Mouse (Mus musculus): ENCODE data around the gene Wipf3.
A peak's percentile ranks its signal among the peaks of the same experiment; 100 is the strongest.

Gene Wipf3

DNA sequence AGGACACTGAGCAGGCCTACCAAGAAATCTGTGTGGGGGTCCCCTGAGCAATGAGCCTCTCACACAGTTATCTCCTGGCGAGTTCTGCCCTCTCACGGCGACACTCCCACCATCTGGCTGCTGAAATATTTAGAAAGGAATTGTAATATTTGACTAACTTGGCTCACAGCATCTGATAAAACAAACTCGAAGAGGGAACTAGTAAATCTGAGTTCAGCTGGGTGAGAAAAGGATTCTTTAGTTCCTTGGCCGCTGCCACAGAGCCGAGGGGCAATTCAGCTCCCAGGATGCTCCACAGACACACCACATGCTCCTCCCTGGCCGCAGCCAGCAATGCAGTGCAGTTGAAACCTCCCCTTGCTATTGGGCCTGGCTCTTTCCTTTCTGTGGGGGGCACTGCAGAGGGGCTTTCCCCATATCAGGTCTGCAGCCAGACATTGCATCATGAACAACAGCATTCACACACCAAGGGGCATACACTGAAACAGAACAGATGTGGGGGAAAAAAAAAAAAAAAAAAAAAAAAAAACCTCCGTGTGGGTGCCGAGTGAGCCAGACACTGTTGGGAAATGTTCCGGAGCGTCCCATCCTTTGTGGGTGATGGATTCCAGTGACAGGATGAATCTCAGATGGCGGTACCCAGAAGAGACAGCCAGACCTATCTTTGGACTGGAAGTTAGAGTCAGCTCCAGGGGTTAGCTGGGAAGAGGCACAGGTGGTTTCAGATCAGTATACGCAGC, 3.6 kb downstream of the Wipf3 start:
- DNase-seq, result peak in 1 of 2 experiments; percentile 39

DNA sequence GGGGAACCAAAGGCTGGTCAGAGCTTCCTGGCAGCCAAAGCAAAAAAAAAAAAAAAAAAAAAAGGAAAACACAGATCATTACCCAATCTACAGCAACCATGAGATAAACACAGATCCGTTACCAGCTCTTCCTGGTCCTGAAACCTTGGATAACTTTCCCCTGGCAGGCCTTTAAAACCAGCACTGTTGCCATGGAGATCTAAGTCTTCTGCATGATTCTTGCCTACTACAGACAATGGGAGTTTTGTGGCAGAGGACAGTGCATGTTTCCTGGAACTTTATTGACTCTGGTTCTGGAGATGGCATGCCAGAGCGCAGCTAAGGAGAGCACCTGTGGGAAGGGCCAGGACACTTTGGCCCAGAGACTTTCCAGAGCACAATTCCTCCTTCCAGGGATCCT, 4.8 kb downstream of the Wipf3 start:
- DNase-seq, result no peak

DNA sequence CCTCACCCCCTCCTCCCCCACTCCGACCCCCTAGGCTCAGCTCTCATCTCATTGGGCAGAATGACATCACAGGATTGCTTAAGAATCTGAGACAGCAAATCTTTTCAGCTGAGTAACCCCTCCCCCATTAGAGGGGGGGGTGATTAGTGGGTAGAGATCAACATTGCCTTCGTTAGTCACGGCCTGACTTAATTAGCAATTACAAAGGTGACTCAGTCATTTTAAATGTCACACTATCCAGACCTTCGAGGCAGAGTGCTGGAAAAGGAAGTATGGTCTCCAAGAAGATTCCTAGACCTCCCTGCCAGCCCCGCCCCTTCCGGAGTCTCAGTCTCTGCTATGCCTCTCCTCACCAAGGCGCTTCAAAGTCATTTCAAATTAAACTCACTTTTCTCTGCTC, 6.3 kb downstream of the Wipf3 start:
- no peak for DNase-seq

DNA sequence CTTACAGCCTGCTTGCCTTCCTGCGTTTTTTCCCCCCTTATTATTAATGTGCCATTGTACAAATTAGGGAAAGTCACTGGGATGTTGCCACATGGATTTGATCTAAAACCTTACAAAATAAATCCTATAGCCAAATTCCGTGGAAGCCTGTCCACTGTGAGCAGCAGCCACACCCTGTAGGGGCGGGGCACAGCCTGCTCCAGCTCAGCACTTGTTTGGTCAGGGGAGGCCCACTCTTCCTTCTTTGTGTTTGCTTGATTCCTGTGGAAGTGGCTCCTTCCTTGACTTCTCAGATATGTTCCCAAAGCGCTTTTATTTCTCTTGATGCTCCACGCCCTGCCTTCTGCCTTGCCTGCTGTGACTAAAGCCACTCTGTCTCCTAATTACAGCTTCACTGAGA, 6.9 kb downstream of the Wipf3 start:
- no peak for DNase-seq

DNA sequence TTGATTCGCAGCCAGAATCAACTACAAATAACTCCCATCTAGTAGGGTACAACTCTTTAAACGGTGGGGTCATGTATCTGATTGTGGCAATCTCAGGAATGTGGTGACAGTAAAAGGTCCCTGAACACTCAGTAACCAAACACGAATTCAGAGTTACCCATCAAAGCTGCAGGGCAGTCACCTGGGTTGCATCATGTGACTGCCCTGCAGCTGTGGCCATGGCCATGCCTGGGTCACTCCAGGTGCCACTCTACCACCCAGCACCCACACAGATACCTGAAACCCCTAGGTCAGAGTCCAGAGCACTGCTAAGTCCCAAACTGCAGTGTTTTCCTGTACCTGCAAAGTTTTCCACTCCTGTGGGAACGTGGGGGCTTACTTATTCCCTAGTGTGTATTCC, 9.1 kb downstream of the Wipf3 start:
- DNase-seq, result no peak

DNA sequence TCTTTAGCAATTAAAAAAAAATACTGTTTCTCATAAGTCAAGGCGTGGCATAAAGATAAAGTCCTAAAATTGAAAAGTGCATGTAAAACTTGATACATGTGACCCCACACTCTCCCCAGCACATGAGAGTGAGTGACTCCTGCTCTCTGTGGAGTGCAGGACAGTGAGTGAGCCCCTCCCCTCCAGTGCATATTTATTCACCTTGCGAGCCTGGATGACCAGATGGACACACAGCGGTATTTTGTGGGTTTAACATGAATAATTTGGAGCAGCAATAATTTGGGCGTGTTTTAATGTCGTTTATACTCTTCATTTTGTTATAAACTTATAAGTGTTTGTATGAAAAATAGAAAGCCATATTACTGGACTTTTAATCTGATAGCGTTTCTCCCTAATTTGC, 11.3 kb downstream of the Wipf3 start:
- DNase-seq, result peak in 1 of 2 experiments; percentile 65

DNA sequence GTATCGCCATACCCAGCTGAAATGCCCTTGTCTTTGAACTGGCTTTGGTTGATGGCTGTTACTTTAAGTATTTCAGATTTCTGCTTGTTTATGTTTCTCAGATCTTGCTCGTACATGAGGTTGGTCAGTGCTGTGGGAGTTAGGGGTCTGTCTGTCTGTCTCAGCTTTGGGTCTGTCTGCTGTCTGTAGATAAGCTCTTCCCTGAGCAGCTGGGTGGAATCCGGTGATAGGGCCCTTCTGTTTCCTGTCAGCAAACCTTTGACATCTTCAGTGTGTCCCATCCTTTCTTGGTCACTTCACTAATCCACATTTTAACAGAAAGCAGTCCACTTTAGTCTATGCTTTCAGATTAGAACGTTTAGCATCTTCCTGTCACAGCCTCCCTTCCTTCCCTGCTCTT, 14.3 kb downstream of the Wipf3 start:
- DNase-seq, result no peak

DNA sequence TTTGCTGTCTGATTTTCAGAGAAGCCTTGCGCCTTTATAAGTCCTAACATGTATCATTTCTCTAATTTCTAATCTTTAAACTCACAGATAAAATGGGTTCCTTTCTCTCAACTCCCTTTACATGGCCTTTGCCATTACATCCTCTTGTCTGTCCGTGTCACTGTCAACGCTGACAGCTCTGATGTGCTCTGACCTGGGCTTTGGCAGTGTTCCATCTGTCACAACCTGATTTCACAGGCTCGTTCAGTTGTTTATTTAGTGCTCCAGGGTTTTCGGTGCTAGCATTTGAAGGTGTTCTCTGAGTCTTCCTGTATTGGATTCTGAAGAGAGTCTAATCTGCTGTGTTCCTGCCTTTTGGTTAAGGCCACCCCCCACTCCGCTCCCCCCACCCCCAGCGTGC, 14.7 kb downstream of the Wipf3 start:
- no peak for DNase-seq

DNA sequence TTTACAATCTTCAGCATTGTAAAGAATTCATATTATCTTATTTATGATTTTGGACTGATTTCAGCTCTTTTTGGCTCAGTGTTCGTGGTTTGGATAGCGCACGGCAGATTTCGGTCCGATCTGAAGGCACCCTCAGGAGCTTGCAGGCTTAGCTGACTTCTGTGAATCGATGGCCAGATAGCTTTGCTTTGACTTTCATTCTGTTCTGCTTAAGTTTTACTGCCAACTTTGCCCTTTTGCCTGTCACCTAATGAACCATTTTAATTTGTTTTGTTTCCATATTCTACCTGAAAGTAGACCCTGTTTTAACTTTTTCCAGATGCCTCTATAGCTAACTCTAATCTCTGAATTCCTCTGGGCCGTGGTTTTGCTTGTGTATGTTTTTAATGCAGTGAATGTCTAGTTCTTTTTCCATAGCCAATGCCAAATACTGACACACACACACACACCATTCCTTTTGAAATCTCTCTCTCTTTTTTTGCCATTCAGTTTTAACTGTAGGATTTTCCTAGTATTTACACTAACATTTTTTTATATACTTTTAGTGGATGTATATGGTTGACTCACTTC, 15.9 kb downstream of the Wipf3 start:
- peak in 1 of 2 experiments; percentile 12 for DNase-seq

DNA sequence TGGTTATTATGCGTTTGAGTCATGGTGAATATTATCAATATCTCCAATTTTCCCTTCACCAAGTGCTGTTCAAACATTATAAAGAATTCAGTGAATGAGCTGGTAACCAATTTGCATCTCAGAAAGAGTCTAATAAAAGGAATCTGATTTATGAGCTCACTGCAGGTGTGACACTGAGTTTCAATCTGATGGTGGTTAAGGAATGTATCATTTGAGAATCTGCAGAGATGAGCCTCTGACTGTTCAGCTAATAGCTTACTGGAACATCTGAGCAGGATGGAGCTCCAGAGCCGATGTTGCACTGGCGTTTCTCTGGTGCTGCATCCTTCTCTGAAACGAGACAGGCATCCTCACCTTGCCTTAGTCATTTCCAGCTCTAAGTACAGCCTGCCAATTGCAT, 17.9 kb downstream of the Wipf3 start:
- no peak for DNase-seq

DNA sequence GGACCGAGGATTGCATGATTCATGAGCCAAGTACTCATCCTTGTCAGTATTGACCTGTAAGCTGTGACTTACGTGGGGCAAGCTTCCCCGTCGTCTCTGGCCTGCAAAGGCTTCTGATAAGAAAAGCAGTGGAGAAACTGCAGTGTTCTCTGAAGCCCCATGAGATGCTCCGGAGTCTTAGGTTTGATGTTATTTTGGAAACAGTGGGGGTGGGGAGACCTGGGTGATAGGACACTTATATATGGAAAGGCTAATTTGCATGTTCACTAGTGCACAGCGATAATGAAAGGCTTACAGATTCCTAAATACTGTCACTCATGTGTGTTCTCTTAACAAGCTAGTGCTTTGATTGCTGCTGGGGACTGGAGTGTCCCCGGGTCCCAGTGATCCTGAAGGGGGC, 30.3 kb downstream of the Wipf3 start:
- DNase-seq, result no peak

DNA sequence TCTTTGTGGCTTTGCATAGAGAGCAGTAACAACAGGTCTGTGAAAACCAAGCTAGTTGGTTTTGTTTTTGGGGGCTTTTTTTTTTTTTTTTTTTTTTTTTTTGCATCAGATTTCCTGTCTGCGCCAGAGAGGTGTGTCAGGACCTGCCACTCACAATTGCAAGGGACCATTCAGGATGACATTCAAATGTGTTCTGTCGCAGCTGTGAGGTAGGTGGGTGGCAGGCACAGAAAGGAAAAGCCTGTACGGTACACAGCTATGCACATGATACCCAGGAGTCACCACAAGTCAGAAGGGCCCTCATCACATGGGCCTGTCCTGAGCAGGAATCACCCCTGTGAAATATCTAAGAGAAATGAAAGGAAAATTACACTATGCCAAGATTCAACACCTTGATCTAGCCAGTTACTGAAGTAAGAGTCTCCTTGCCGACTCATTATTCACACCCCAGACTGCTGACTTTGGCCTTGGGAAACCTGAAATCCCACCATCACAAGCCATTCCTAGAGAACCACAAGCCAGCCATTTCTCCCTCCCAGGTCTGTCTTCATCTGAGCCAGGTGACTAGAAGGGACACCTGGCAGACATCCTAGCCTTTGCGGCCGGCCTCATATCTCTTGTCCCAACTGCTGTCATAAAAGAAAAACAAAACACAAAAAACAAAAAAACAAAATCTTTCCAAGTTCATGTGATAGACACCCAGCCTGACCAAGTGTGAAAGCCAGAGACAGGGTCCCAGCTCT, 30.9 kb downstream of the Wipf3 start:
- DNase-seq, result peak; percentile 56 to 66

DNA sequence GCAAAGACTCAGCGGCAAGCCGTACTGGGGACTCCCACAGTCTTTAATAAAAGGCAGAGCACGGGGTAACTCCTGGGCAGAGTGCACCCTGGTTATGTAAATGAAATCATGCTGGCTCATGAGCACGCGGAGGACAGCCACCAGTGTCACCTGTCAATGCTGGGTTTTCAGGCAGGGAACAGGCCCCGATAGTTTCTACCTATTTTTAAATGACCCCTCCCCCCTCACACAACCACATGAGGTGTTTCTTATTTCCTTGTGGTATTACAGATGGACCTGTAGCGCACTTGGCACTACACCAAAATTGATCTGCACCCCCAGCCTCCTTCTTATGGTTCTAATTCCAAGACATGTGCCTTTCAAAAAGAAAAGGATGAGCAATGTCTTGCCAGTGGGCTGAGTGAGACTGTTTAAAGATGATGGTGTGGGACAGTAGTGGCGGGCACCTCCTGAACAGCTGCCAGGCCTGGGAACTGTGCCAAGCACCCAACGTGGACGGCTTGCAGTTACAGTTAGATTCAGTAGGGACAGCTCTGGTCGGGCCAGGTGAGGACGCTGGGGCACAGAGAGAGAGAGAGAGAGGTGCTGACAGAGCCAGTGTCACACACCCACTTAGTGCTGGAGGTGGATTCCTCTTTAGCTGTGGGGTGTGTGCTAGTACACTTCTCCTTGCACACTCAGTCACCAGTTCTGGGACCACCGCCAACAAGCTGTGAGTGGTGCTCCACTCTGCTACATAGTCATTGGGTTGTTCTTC, 31.7 kb downstream of the Wipf3 start:
- DNase-seq, result peak; percentile 73 to 76

DNA sequence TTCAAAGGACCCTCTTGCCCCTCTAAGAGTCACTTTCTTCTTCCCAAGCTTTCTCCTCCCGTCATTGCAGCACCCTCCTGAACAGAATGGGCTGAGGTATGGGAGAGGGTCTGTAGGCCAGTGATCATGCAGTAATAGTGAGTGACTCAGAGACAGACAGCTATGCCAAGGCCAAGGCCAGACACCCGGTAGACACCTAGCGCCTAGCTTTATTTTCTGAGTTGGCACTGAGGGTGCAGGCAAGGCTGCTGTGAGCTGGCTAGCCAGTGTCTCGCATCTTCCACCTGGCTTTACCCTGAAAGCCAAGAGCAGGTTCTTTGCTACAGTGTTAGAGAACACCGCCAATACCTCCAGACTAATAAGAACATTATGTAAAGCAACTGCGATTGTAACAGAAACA, 33.4 kb downstream of the Wipf3 start:
- peak in 1 of 2 experiments; percentile 62 for DNase-seq

DNA sequence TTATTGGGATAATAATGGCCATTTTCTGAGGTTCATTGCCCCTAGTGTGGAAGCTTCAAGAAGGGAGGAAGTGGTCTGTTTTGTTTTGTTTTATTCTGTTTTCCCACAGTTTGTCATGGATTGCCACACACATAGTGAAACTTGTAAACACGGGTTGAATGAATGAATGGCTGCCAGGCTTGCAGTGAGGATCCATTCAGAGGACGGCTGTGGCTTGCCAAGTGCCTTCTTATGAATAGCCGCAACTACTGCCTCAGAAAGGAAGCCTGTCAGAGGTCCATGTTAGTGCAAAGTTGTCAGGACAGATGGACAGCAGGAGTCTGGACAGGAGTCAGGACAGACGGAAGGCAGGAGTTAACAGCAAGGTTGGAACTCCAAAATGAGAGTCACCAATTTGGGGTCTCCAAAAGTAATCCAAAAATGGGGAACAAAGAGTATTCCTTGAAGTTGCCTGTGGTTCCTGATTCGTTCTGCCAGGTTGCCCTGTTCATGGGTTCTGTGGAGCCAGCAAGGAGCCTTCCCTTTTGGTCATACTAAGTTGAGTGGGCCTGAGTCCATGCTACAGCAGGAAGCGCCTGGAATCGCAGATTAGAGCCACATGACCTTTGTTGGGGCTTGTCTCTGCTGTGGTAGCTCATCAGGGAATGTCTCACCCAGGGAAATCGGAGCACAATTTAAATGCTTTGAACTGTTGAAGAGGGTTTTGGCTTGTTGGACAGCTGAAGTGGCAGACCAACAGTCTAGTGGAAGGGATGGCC, 34.5 kb downstream of the Wipf3 start:
- DNase-seq, result peak in 1 of 2 experiments; percentile 52

DNA sequence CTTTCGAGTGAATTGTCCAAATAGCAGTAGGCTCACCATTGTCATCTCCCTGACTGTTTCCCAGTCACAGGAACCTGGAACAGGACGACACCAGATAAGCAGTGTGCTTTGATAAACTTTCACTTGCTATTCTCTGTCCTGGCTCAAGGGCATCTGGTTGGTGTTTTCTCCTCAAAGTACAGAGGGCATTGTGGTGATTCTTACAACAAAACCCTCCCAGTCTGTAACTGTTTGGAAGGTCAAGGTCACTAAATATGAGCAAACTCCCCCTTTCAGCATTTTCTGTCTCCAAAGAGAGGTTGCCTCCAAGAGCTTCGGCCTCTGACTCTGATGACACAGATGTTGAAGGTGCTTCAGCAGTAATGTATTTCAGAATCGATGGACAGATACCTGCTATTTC, 35.5 kb downstream of the Wipf3 start:
- no peak for DNase-seq

DNA sequence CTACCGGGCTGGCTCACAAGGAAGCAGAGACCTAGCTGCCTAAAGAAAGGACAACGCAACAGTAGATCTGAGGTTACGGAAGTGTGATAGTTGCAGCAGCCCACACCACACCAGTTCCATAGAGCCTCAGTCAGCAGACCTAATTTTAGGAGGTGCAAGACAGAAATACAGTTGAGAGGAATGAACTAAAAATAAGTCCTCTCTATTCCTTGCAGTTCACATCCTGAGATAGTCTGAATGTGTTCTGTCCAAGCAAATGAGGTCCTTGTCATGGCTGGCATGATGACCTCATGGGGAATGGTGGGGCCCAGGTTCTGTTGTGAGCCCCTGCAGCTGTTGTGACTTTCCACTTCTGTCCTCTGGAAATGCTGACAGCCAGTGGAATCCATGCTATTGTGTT, 38.0 kb downstream of the Wipf3 start:
- DNase-seq, result no peak

DNA sequence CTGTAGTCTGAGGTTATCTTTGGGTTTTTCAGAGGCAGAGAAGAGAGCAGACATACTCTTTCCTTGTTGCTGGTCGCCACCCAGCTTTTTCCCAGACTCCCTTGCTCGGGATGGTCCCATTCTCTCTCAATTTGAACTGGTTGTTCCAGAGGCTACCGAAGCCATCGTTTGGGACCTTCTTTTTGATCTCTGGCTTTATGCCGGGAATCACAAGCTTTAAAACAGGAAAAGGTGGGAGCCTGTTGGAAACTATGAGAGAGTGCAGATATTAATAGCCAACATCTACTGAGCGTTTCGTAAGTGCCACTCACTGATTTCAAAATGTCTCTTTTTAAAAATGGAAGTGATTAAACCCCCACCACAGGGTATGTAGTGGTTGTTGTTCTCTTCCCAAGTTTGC, 42.5 kb downstream of the Wipf3 start:
- DNase-seq, result no peak

DNA sequence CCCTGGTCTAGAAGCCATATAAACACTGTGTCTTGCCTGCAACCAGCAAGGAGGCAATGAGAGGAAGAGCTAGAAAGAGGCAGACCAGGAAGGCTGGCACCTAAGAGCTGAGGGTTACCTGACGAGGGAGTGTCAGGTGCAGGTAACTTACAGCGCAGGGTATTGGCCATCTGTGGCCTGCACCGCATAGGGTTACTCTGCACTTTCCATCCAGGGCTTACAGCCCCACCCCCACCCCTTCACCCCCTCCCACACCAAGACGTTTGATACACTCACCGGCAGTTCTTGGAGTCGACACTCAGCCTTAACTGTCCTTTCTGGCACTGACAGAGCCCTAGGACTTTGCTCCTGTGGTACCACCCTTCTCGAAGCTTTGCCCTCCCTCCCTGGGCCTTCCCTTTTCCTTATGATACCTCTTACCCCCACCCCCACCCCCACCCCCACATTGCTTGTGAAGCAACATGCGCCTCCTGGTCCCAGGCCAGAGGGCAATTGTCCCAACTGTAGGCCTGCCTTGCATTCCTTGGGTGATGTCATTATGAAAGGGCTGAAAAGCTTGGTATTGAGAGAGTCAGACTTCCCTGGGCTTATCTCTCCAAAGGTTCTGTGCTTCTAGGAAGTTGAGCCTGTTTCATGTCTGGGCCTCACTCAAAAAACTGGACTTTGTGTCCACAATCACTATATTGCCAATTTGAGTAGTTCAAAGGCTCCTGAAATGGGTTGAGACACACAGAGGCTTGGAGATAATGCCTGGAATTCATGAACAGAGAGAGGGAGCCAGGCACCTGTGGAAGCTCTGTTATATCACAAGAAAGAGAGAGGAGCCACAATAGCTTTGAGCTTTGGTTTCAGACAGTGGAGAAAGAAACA, 43.7 kb downstream of the Wipf3 start:
- no peak for DNase-seq

DNA sequence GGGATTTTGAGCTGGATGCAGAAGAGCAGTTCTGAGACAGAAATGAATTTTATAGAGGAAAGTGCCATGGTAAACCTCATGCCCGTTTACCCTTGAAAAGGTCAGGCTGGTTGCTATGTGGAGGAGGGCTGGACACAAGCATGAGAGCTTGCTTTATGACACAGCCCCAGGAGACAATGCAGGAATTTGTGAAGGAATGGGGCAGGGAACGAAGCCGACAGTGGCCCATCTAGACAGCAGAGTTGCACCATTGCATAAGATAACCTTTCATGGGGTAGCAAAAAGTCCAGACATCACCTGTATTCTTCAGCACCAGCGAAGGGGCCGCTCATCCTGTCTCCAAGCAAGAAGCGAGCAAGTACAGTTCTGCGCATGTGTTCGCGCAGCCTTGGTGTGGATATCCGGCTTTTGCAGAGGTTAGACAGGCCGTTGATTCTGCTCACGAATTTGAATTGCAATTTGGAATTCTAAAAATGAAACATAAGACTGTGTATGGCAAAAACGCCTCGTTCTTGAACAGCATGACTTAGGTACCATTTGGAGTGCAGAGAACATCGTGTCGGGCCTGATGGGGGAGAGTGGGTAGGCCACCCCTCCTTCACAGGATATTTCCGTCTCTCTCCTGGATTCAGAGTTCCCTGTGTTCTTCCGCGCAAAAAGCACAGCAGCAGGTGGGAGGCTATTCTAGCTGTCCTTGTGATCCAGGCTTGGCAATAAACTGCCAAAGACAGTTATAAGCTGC, 46.7 kb downstream of the Wipf3 start:
- DNase-seq, result no peak

Measured in cerebellum, postnatal 25 days (tissue).